Mouse (Mus musculus) cortical plate, adult 2 months (tissue): ENCODE measurements around the gene Lyl1. TPM values are rescaled to one million over a fixed set of nuclear protein-coding genes. Genes with fewer than 3 reads are reported as not detected.

Experiments used
- H3K27ac ChIP-seq: fragments of 200-500 bp; 2 replicates; pipeline ENCODE4 v1.5.1; 2012; ENCODE audit warnings: low read length, control low read depth, inconsistent platforms; ENCODE audit not compliant: insufficient read depth
- H3K4me1 ChIP-seq: fragments of 200-500 bp; 2 replicates; pipeline ENCODE4 v1.6.1; 2011; ENCODE audit warnings: low read length; ENCODE audit not compliant: control insufficient read depth, insufficient read depth
- H3K4me3 ChIP-seq: fragments of 200-500 bp; 2 replicates; pipeline ENCODE4 v1.5.1; 2011; ENCODE audit warnings: mild to moderate bottlenecking, low read length, control low read depth; ENCODE audit not compliant: insufficient read depth
- CTCF ChIP-seq: fragments of 200-500 bp; IDR thresholded peaks from 2 replicates; pipeline ENCODE4 v1.5.1; 2011; ENCODE audit warnings: mild to moderate bottlenecking, control low read depth, low read length; ENCODE audit not compliant: insufficient read depth; ENCODE audit errors: extremely low read depth
- POLR2A ChIP-seq: fragments of 200-500 bp; IDR thresholded peaks from 2 replicates; pipeline ENCODE4 v1.6.1; 2011; ENCODE audit warnings: mild to moderate bottlenecking, low read length, control low read depth; ENCODE audit not compliant: insufficient read depth; ENCODE audit errors: extremely low read depth
- polyA plus RNA-seq: library from polyadenylated mRNA; depleted of rRNA; stranded (reverse); fragments of >200 nt; gene quantifications from 2 replicates; pipeline ENCODE4 v1.2.3, GENCODE M21; 2012

Gene Lyl1
- polyA plus RNA-seq, 1 experiment: 3.3 TPM

DNA sequence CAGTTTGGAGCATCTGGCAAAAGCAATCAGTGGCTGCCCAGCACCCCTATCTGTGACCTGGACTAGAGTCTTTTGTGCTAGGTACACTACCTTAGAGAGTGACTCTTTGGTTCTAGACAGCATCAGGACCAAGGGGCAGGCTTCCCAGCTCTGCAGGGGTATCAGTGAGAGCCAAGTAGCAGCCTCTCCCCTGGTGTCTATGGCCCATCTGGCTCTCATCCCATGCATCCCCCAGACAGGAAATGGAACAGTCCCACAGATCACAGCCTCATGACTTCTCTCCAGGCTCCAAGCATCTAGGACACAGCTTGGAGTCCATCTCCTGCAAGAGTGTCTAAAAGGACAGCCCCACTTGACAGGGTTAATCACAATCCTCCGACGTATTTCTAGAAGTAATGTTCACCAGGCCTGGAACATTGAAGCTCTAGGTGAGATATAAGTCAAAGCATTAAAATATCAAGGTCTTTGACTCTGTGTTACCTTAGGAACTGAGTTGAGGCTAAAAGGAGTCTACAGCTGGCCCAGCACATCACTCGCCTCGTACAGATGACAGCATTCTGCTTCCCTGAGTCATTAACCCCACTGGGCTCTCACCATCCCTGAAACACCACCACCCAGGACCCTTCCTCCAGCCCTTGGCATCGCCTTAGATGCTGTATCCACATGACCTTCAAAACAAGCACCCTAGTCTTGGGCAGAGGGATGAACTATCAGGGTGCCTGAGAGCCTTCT, 17.9 kb downstream of the Lyl1 start:
- peaks cover 7% of the 10 kb centered on the region for H3K4me1 ChIP-seq
- TF ChIP-seq CTCF (no peak), POLR2A (no peak)
- no peak overlapping the region for H3K27ac ChIP-seq
- no peak overlapping the region for H3K4me3 ChIP-seq

DNA sequence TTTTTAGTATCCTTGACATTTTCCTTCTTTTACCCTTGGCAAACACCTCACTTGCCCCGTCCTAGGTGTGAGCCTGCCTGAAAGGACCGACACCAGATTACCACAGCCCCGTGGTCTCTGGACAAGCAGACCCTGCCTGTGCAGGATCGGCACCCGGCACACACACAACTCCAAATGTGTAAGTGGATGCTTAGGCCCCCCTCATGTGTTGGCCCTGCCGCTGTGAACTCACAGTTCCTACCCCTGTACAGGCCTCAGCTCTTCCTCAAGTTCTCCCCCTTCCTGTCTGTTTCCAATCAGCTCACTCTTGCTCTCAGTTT, 21.2 kb downstream of the Lyl1 start:
- TF ChIP-seq POLR2A (no peak), CTCF (no peak)
- Histone ChIP-seq H3K4me1 (peaks cover 9% of the 10 kb centered on the region), H3K27ac (peak overlapping the region; percentile 45; the same call in 1 of the 2 replicates)

DNA sequence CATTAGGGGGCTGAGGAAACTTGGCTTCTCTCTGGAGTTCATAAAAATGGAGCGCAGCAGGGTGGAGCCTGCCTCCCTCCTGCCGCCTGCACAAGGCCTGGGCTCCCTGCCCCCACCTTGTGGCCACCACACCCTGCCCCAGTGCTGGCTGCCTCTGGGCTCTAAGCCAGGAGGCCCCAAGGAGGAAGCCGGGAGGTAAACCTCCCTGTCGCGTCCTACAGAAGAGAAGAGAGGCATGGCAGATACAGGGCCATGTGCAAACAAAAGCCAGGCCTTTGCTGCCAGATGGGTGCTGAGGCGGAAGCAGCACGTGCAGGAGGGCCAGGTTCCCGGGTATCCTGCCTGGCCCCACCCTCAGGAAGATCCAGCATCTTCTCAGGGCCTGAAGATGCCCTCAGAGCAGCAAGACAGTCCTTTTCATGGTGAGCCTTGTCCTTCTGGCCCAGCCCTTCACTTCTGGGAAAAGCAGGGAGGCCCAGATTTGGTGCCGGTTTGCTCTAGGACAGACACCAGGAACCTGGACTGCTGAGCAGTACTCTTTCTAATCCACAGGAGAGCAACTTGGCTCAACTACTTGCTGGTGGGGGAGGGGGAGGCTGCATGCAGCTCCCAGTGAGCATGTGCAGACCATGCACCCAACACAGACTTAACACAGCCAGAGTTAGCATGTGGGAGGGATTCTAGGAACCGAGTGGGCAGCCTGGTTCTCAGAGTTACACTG, 21.8 kb downstream of the Lyl1 start, which contains the start of gene G430095P16Rik:
Gene G430095P16Rik, plus strand, starts transcription at position 158 of the 721 bp plus-strand sequence.
- TF ChIP-seq POLR2A: no peak
- no peak for TF ChIP-seq CTCF
- Histone ChIP-seq H3K4me3 (no peak within 1 kb of the TSS), H3K4me1 (peaks cover 9% of the 10 kb centered on the region), H3K27ac (peak within 1 kb of the TSS; percentile 63)

More for the DNA sequence above, 21.2 kb downstream of the Lyl1 start:
- no peak overlapping the region for H3K4me3 ChIP-seq

DNA sequence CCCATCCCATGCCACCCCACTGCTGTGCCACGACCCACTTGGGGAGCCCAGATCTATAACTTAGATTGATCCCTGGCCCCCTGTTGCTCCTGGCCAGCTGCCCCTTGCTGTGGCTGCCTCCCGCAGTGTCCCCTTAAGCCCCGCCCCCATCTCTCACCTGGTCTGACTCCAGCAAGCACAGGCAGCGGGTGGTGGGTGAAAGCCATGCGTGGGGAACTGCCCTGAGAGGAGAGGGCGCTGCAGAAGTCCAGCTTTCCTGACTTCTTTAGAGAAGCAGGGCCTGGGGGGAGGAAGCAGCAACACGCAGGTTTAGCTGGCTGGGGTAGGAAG, 22.3 kb downstream of the Lyl1 start:
- TF ChIP-seq POLR2A: no peak
- no peak for TF ChIP-seq CTCF
- no peak overlapping the region for H3K4me3 ChIP-seq
- H3K27ac ChIP-seq: peak overlapping the region; percentile 63
- H3K4me1 ChIP-seq: peaks cover 9% of the 10 kb centered on the region

DNA sequence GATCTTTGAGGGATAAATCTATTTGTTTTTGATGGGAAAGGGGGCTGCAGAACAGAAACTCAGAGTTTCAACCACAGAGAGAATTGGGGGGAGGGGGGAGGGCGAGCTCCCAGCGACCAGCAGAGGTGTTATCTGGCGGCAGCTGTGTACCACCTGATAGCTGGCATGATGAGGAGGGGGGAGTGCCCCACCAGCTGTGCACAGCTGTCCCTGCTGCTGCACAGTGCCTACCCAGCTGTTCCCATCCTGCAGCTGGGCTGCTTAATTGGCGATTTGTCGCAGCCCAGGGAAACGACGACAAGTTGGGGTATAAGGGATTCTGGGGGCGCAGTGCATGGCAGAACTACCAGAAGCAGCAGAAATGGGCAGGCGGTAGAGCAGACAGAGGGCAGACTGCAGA, 23.4 kb downstream of the Lyl1 start:
- Histone ChIP-seq H3K4me3 (no peak overlapping the region), H3K27ac (peak overlapping the region; percentile 62; the same call in 1 of the 2 replicates), H3K4me1 (peaks cover 11% of the 10 kb centered on the region)
- TF ChIP-seq POLR2A (no peak), CTCF (no peak)

DNA sequence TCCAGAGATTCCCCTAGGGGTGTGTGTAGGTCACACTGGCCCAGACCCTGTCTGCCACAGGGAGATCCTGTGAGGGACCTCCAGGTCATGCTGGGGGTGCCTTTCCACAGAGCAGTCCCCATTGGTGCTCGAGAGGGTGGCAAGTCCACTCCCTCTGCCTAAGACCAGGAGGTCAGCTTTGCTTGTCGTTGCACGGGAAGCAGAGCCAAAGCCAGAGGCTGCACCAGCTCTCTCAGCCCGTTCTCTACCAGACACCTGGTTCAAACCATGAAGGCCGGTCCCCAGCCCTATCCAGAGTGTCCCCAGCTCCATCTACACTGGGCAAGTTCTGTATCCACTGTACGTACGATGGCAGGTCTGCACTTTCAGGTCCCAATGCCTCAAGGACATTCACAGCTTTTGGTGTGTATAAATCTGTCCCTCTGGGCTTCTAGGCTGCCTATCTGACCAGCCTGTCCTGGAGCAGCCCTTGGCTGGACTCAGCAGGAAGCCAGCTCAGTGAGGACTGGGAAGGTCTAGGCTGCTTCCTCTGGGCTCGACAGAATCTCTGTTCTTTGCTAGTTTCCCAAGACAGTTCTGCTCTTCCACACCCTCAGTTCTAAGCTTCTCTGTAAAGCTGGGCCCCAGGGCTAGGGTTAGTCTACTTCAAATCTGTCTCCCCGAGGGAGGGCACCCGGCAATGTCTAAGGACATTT, 24.1 kb downstream of the Lyl1 start:
- H3K4me3 ChIP-seq: no peak overlapping the region
- TF ChIP-seq POLR2A (no peak), CTCF (no peak)
- H3K27ac ChIP-seq: peak overlapping the region; percentile 62
- peaks cover 14% of the 10 kb centered on the region for H3K4me1 ChIP-seq

DNA sequence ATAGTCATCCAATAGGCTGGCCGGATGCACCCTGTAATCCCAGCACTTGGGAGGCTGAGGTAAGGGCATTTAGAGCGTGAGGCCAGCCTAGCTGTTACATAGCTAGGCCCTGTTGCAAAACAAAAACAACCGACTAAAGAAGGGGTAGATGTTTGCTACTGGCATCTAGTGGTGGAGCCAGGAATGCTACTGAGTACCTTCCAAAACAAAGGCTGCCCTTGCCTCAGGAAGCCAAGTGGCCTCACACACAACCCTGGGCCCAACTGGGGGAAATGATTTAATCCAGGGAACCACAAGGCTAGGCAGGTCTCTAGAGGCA, 24.6 kb downstream of the Lyl1 start:
- Histone ChIP-seq H3K27ac (peak overlapping the region; percentile 62), H3K4me1 (peaks cover 15% of the 10 kb centered on the region), H3K4me3 (no peak overlapping the region)
- TF ChIP-seq CTCF (peak; percentile 48), POLR2A (no peak)

DNA sequence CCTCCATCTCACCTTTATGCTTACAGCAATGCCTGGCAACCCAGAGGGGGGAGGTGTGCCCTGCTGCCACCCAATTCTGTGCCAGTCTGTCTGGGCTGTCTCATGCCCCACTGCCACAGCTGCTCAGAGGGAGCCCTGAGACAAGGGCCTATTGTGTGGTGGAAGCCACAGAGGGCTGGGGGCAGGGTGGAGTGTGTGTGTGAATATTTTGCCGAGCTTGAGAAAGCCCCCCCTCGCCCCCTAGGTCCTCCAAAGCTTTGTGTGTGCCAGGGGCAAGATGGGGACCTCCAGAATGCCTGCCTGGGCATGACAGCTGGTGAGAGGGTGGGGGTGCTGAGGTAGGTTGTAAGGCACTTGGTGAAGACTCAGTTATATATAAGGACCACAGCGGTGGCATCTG, 27.2 kb downstream of the Lyl1 start:
- H3K4me1 ChIP-seq: peaks cover 26% of the 10 kb centered on the region
- H3K27ac ChIP-seq: peak overlapping the region; percentile 62; the same call in 1 of the 2 replicates
- no peak for TF ChIP-seq CTCF
- no peak for TF ChIP-seq POLR2A
- no peak overlapping the region for H3K4me3 ChIP-seq

DNA sequence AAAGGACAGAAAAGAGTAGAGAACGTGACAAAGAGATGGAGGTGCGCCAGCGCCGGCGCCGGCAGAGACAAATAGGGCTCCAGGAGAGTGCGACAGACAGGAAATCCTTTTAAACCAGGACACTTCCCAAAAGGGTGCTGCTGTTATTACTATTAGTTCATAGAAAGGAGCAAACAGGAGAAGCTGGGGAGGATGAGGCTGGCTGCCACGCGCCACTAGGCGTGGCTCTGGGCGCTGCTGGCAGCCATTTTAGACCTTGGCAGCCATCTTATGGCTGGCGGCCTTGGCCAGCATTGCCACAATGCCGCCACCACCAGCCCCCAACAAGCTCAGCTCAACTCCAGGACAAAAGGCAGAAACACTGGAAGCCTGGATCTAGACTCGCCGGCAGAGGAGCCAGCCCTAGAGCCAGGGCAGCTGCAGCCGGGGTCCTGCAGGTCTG, 28.7 kb downstream of the Lyl1 start:
- H3K4me3 ChIP-seq: no peak overlapping the region
- peaks cover 27% of the 10 kb centered on the region for H3K4me1 ChIP-seq
- TF ChIP-seq POLR2A (no peak), CTCF (no peak)
- H3K27ac ChIP-seq: peak overlapping the region; percentile 92
